Mouse (Mus musculus) megakaryocyte, embryonic 14.5 days (primary cell): ENCODE measurements around the gene Gria3. TPM values are rescaled to one million over a fixed set of nuclear protein-coding genes. Genes with fewer than 3 reads are reported as not detected.

Experiments used
- H3K27me3 ChIP-seq: replicated peaks from 2 replicates; pipeline ENCODE3; 2012; ENCODE audit warnings: inconsistent platforms
- H3K36me3 ChIP-seq: replicated peaks from 2 replicates; pipeline ENCODE3; 2012; ENCODE audit warnings: low read length, inconsistent platforms, mixed read lengths
- H3K4me1 ChIP-seq: 2 replicates; pipeline ENCODE4 v1.6.1; 2012; ENCODE audit warnings: inconsistent platforms
- H3K4me3 ChIP-seq: replicated peaks from 2 replicates; pipeline ENCODE3; 2012; ENCODE audit warnings: moderate library complexity, mild to moderate bottlenecking, inconsistent platforms
- H3K9me3 ChIP-seq: 2 replicates; pipeline ENCODE4 v1.6.1; 2012; ENCODE audit warnings: inconsistent platforms
- FLI1 ChIP-seq: IDR thresholded peaks from 2 replicates; pipeline ENCODE4 v1.6.1; 2012; ENCODE audit warnings: low read length, inconsistent platforms, mixed read lengths
- GATA1 ChIP-seq: IDR thresholded peaks from 3 replicates; pipeline ENCODE4 v1.6.1; 2012; ENCODE audit warnings: mixed read lengths, low read length, inconsistent platforms, borderline replicate concordance
- polyA plus RNA-seq: library from polyadenylated mRNA; stranded (reverse); fragments of >175 nt; gene quantifications from 2 replicates; pipeline ENCODE4 v1.2.3, GENCODE M21; 2012; ENCODE audit warnings: low replicate concordance; ENCODE audit not compliant: insufficient read depth

The Gria3 gene
- polyA plus RNA-seq, 1 experiment, result 0.20 TPM

DNA sequence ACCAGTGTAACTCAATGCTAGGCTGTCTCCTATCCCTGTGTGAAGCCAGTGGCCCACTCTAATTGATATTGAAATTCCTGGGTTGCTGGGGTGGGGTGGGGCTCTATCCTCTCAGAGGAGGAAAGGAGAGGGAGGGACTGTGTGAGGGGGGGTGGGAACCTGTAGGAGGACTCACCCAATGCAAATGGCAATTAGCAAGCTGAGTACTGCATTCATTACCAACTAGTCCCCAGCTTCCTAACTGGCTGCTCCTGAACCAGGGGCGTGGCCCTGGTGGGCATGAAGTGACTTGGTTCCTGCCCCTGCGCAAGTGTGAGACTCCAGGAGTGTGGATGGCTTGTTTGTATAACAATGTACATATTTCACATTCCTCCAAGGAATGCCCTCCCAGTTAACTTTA is 288.2 kb downstream of the Gria3 start:
- H3K27me3 ChIP-seq, result peaks cover 9% of the 10 kb centered on the region
- H3K4me1 ChIP-seq, result no peaks in the 10 kb centered on the region
- no peaks in the 10 kb centered on the region for H3K9me3 ChIP-seq
- no peak overlapping the region for H3K4me3 ChIP-seq
- TF ChIP-seq GATA1, result no peak
- no peak for TF ChIP-seq FLI1
- H3K36me3 ChIP-seq, result no peaks in the 10 kb centered on the region

DNA sequence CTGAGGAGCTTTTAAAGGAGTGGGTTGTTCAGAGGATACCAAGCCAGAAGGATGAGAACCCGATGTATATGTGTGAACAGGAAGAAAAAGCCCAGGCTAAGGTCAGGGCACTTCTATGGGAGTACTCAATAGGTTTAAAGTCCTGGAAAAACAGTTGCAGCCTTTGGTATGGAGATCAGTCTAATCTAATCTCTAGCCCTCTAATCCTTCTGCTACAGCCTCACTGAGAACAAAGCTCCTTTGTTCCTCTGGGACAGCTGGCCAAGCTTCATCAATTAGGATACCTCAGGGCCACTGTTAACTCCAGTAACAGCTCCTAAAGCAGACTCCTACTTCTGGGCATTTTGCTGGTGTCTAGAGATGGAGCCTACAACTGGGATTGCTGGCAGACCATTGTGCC is 291.4 kb downstream of the Gria3 start:
- TF ChIP-seq GATA1 (no peak), FLI1 (no peak)
- H3K4me3 ChIP-seq, result no peak overlapping the region
- H3K36me3 ChIP-seq, result no peaks in the 10 kb centered on the region
- H3K27me3 ChIP-seq, result peaks cover 5% of the 10 kb centered on the region
- no peaks in the 10 kb centered on the region for H3K4me1 ChIP-seq
- H3K9me3 ChIP-seq, result no peaks in the 10 kb centered on the region
